Mouse (Mus musculus) layer of hippocampus, adult 8-10 months (tissue): Measurements from ENCODE around the gene Ptgis. TPM values are rescaled to one million over a fixed set of nuclear protein-coding genes. Genes with fewer than 3 reads are reported as not detected.

Experiments used
- DNase-seq, 2 experiments: peaks; one replicate each; pipeline ENCODE4 v3.0.0; 2022; ENCODE audit warnings: low spot score in 2 of 2
- total RNA-seq, 4 experiments: library from RNA; stranded (reverse); gene quantifications; 2 replicates each; pipeline ENCODE4 v1.2.4; 2022

The Ptgis gene
- 1 to 10 TPM; 1.7 to 2.2 (median 1.7) TPM for total RNA-seq

- DNase-seq: no peak
Measured at GRCm38 (mm10) chr2:167240008-167240964, at the start of gene Ptgis. TSS of gene Ptgis (minus strand) at chr2:167240604.

- DNase-seq: peak; percentile 1 to 3
Measured at GRCm38 (mm10) chr2:167281461-167281860, 41.1 kb upstream of the Ptgis start.

GRCm38 (mm10) chr2:167280986-167281310 is 40.5 kb upstream of the Ptgis start:
- DNase-seq: no peak

GRCm38 (mm10) chr2:167280090-167280985 is 39.9 kb upstream of the Ptgis start:
- peak; percentile 62 to 81 for DNase-seq

GRCm38 (mm10) chr2:167278751-167279526 is 38.5 kb upstream of the Ptgis start:
- DNase-seq: peak; percentile 9 to 29

- peak; percentile 1 for DNase-seq
Measured at GRCm38 (mm10) chr2:167278011-167278410, 37.6 kb upstream of the Ptgis start.

- no peak for DNase-seq
Measured at GRCm38 (mm10) chr2:167277026-167277425, 36.6 kb upstream of the Ptgis start.

- peak; percentile 0 to 3 for DNase-seq
Measured at GRCm38 (mm10) chr2:167275856-167276255, 35.5 kb upstream of the Ptgis start.

- DNase-seq: peak; percentile 1
Measured at GRCm38 (mm10) chr2:167274713-167275465, 34.5 kb upstream of the Ptgis start.

GRCm38 (mm10) chr2:167273206-167273740 is 32.9 kb upstream of the Ptgis start:
- DNase-seq: peak; percentile 1 to 2

- DNase-seq: peak in 1 of 2 experiments; percentile 0
Measured at GRCm38 (mm10) chr2:167272706-167273105, 32.3 kb upstream of the Ptgis start.

- DNase-seq: peak in 1 of 2 experiments; percentile 0
Measured at GRCm38 (mm10) chr2:167271121-167271521, 30.7 kb upstream of the Ptgis start.

- DNase-seq: peak in 1 of 2 experiments; percentile 1
Measured at GRCm38 (mm10) chr2:167270496-167270895, 30.1 kb upstream of the Ptgis start.

GRCm38 (mm10) chr2:167268721-167269120 is 28.3 kb upstream of the Ptgis start:
- DNase-seq: peak in 1 of 2 experiments; percentile 1

- DNase-seq: peak; percentile 1 to 4
Measured at GRCm38 (mm10) chr2:167268411-167268690, 27.9 kb upstream of the Ptgis start.

- peak; percentile 2 to 5 for DNase-seq
Measured at GRCm38 (mm10) chr2:167267531-167268410, 27.4 kb upstream of the Ptgis start.

- peak; percentile 0 to 1 for DNase-seq
Measured at GRCm38 (mm10) chr2:167266231-167266630, 25.8 kb upstream of the Ptgis start.

GRCm38 (mm10) chr2:167265806-167266205 is 25.4 kb upstream of the Ptgis start:
- DNase-seq: no peak

- no peak for DNase-seq
Measured at GRCm38 (mm10) chr2:167265021-167265420, 24.6 kb upstream of the Ptgis start.
